Mouse (Mus musculus): Measurements from ENCODE around the gene Pgbd5.
"Not testable (repeated sequence)": the region's sequence is repeated elsewhere in the genome, so short reads cannot be mapped to it uniquely, and the experiment has no call there.

Pgbd5 gene

GRCm38 (mm10) chr8:124429417-124429816 lies 10.0 kb downstream of the Pgbd5 start:
- no peak for DNase-seq (ENCODE audit: low read depth, low spot score)

GRCm38 (mm10) chr8:124428721-124429120 lies 10.7 kb downstream of the Pgbd5 start:
- DNase-seq (ENCODE audit: low read depth, low spot score): not testable (repeated sequence)

GRCm38 (mm10) chr8:124421413-124421812 lies 18.0 kb downstream of the Pgbd5 start:
- no peak for DNase-seq (ENCODE audit: low read depth, low spot score)

- no peak for DNase-seq (ENCODE audit: low read depth, low spot score)
Measured at GRCm38 (mm10) chr8:124418927-124419326, 20.5 kb downstream of the Pgbd5 start.

- no peak for DNase-seq (ENCODE audit: low read depth, low spot score)
Measured at GRCm38 (mm10) chr8:124418185-124418584, 21.3 kb downstream of the Pgbd5 start.

GRCm38 (mm10) chr8:124416646-124417045 lies 22.8 kb downstream of the Pgbd5 start:
- no peak for DNase-seq (ENCODE audit: low read depth, low spot score)

GRCm38 (mm10) chr8:124415789-124416188 lies 23.7 kb downstream of the Pgbd5 start:
- no peak for DNase-seq (ENCODE audit: low read depth, low spot score)

GRCm38 (mm10) chr8:124415002-124415401 lies 24.5 kb downstream of the Pgbd5 start:
- no peak for DNase-seq (ENCODE audit: low read depth, low spot score)

GRCm38 (mm10) chr8:124413244-124413965 lies 26.1 kb downstream of the Pgbd5 start:
- no peak for DNase-seq (ENCODE audit: low read depth, low spot score)

GRCm38 (mm10) chr8:124412496-124413243 lies 26.8 kb downstream of the Pgbd5 start:
- no peak for DNase-seq (ENCODE audit: low read depth, low spot score)

- DNase-seq (ENCODE audit: low read depth, low spot score): no peak
Measured at GRCm38 (mm10) chr8:124404471-124405260, 34.8 kb downstream of the Pgbd5 start.

GRCm38 (mm10) chr8:124403876-124404275 lies 35.6 kb downstream of the Pgbd5 start:
- DNase-seq (ENCODE audit: low read depth, low spot score): peak; percentile 45

- DNase-seq (ENCODE audit: low read depth, low spot score): no peak
Measured at GRCm38 (mm10) chr8:124399403-124399861, 40.0 kb downstream of the Pgbd5 start.

- DNase-seq (ENCODE audit: low read depth, low spot score): peak; percentile 20
Measured at GRCm38 (mm10) chr8:124398843-124399402, 40.5 kb downstream of the Pgbd5 start.

- no peak for DNase-seq (ENCODE audit: low read depth, low spot score)
Measured at GRCm38 (mm10) chr8:124397321-124398065, 42.0 kb downstream of the Pgbd5 start.

GRCm38 (mm10) chr8:124396531-124396930 lies 42.9 kb downstream of the Pgbd5 start:
- no peak for DNase-seq (ENCODE audit: low read depth, low spot score)

- DNase-seq (ENCODE audit: low read depth, low spot score): no peak
Measured at GRCm38 (mm10) chr8:124395392-124395791, 44.1 kb downstream of the Pgbd5 start.

GRCm38 (mm10) chr8:124394951-124395350 lies 44.5 kb downstream of the Pgbd5 start:
- DNase-seq (ENCODE audit: low read depth, low spot score): no peak

GRCm38 (mm10) chr8:124393927-124394326 lies 45.5 kb downstream of the Pgbd5 start:
- no peak for DNase-seq (ENCODE audit: low read depth, low spot score)

GRCm38 (mm10) chr8:124393013-124393412 lies 46.4 kb downstream of the Pgbd5 start:
- no peak for DNase-seq (ENCODE audit: low read depth, low spot score)

All from forelimb bud, embryonic 11.5 days (tissue).